In genomic region chr1:127023100-127023499, GRCm38 (mm10) we compare ENCODE assay signal across 21 mouse cellular contexts.
DNase-seq lines count a peak whose midpoint lies in the region; ATAC-seq and TF ChIP-seq lines count a peak whose summit lies in the region.
"Had no signal": no experiment of that assay in that cellular context is flagged by ENCODE, and none has a peak within 500 bp of the region (broad histone marks: within the 10 kb centered on the region; RNA-seq: fewer than 3 reads in every experiment).

No protein-coding gene starts in this region.

- ATAC-seq in intestine, postnatal 0 days = peak; percentile 51; the same call in 1 of the 2 replicates
- ATAC-seq in intestine, embryonic 15.5 days = no peak
- ATAC-seq in stomach, embryonic 16.5 days (ENCODE audit: insufficient read depth, low FRiP score) = peak; percentile 50; the same call in 1 of the 2 replicates
- peak; percentile 86 for ATAC-seq in stomach, postnatal 0 days (ENCODE audit: low FRiP score, low TSS enrichment)
- ATAC-seq in kidney, embryonic 15.5 days (replicated peaks; ENCODE audit: low FRiP score) = no peak
- ATAC-seq: activated CD4-positive, CD25-positive, alpha-beta regulatory T cell, adult 4 months; CD4-positive, CD25-positive, alpha-beta regulatory T cell, adult 4 months; Patski had no signal

- no peak for TF ChIP-seq CTCF in intestine, postnatal 0 days (IDR thresholded peaks at IDR 0.05; ENCODE audit: low read depth)
- no peak for TF ChIP-seq CTCF in stomach, postnatal 0 days (IDR thresholded peaks at IDR 0.05; ENCODE audit: low read depth)

- no peak for TF ChIP-seq EP300 in stomach, postnatal 0 days (optimal IDR thresholded peaks at IDR 0.05)

- no peaks in the 10 kb centered on the region for H3K4me1 ChIP-seq in intestine, postnatal 0 days (replicated peaks; ENCODE audit: control insufficient read depth, insufficient read depth, low read length)
- H3K4me1 ChIP-seq in intestine, embryonic 15.5 days (replicated peaks) = no peaks in the 10 kb centered on the region
- no peaks in the 10 kb centered on the region for H3K4me1 ChIP-seq in stomach, embryonic 16.5 days (ENCODE audit: control insufficient read depth, insufficient read depth, low read length)
- no peaks in the 10 kb centered on the region for H3K4me1 ChIP-seq in stomach, postnatal 0 days (replicated peaks; ENCODE audit: control insufficient read depth, insufficient read depth)
- no peaks in the 10 kb centered on the region for H3K4me1 ChIP-seq in kidney, embryonic 15.5 days

- DNase-seq in heart, adult 11 months = peak; percentile 41
- DNase-seq in heart, postnatal 36 days = no peak
- no peak for DNase-seq in stomach, postnatal 0 days (ENCODE audit: low spot score)
- DNase-seq in kidney, adult 9 months = no peak
- DNase-seq: adrenal gland, adult 2 months; adrenal gland, adult 8-10 months; adrenal gland, postnatal 10 days; adrenal gland, postnatal 14 days; adrenal gland, postnatal 25 days; adrenal gland, postnatal 36 days; B cell, adult 2 months; cerebellum, adult 11 months; cerebellum, adult 11-12 months had no signal

- 59% methylated on average over 3 of the region's 3 CpGs for WGBS in intestine, postnatal 0 days
- WGBS in intestine, embryonic 15.5 days = 77% methylated on average over 3 of the region's 3 CpGs
- 68% methylated on average over 3 of the region's 3 CpGs for WGBS in stomach, embryonic 16.5 days
- 57% methylated on average over 3 of the region's 3 CpGs for WGBS in stomach, postnatal 0 days
- 76% methylated on average over 3 of the region's 3 CpGs for WGBS in kidney, embryonic 15.5 days

- no peaks in the 10 kb centered on the region for H3K36me3 ChIP-seq in intestine, postnatal 0 days (ENCODE audit: control insufficient read depth, insufficient read depth)
- H3K36me3 ChIP-seq in intestine, embryonic 15.5 days = no peaks in the 10 kb centered on the region
- H3K36me3 ChIP-seq in stomach, embryonic 16.5 days (ENCODE audit: control insufficient read depth, insufficient read depth, low read length) = no peaks in the 10 kb centered on the region
- H3K36me3 ChIP-seq in stomach, postnatal 0 days (ENCODE audit: control insufficient read depth, insufficient read depth, low read length) = no peaks in the 10 kb centered on the region
- H3K36me3 ChIP-seq in kidney, embryonic 15.5 days = no peaks in the 10 kb centered on the region
- H3K36me3 ChIP-seq: G1E had no signal

- H3K9me3 ChIP-seq in intestine, postnatal 0 days (ENCODE audit: control insufficient read depth) = no peaks in the 10 kb centered on the region
- no peaks in the 10 kb centered on the region for H3K9me3 ChIP-seq in intestine, embryonic 15.5 days
- no peaks in the 10 kb centered on the region for H3K9me3 ChIP-seq in stomach, embryonic 16.5 days (replicated peaks; ENCODE audit: control insufficient read depth, low read length)
- H3K9me3 ChIP-seq in stomach, postnatal 0 days (ENCODE audit: control insufficient read depth, low read length) = no peaks in the 10 kb centered on the region
- H3K9me3 ChIP-seq in kidney, embryonic 15.5 days (replicated peaks) = no peaks in the 10 kb centered on the region

- no peak overlapping the region for H3K27ac ChIP-seq in intestine, postnatal 0 days (ENCODE audit: low read depth, low read length)
- no peak overlapping the region for H3K27ac ChIP-seq in intestine, embryonic 15.5 days
- no peak overlapping the region for H3K27ac ChIP-seq in stomach, embryonic 16.5 days (ENCODE audit: low read length)
- H3K27ac ChIP-seq in stomach, postnatal 0 days (replicated peaks) = no peak overlapping the region
- H3K27ac ChIP-seq in kidney, embryonic 15.5 days = no peak overlapping the region

- H3K9ac ChIP-seq in intestine, postnatal 0 days (ENCODE audit: low read depth, low read length) = no peak overlapping the region
- no peak overlapping the region for H3K9ac ChIP-seq in intestine, embryonic 15.5 days
- no peak overlapping the region for H3K9ac ChIP-seq in stomach, embryonic 16.5 days (ENCODE audit: low read length)
- H3K9ac ChIP-seq in stomach, postnatal 0 days (ENCODE audit: low read length) = no peak overlapping the region
- no peak overlapping the region for H3K9ac ChIP-seq in kidney, embryonic 15.5 days

- no peaks in the 10 kb centered on the region for H3K27me3 ChIP-seq in intestine, postnatal 0 days (replicated peaks; ENCODE audit: control insufficient read depth, insufficient read depth, low read length)
- H3K27me3 ChIP-seq in intestine, embryonic 15.5 days (replicated peaks) = no peaks in the 10 kb centered on the region
- H3K27me3 ChIP-seq in stomach, embryonic 16.5 days (ENCODE audit: control insufficient read depth, insufficient read depth, low read length) = no peaks in the 10 kb centered on the region
- H3K27me3 ChIP-seq in stomach, postnatal 0 days (ENCODE audit: control insufficient read depth, insufficient read depth, low read length) = no peaks in the 10 kb centered on the region
- H3K27me3 ChIP-seq in kidney, embryonic 15.5 days = no peaks in the 10 kb centered on the region

- intact Hi-C loops in heart, postnatal 36 days (cut with DNase I) = no loop called here

- no peak overlapping the region for H3K4me2 ChIP-seq in intestine, postnatal 0 days (replicated peaks; ENCODE audit: low read depth)
- no peak overlapping the region for H3K4me2 ChIP-seq in intestine, embryonic 15.5 days (replicated peaks)
- H3K4me2 ChIP-seq in stomach, embryonic 16.5 days (ENCODE audit: low read depth, low read length) = no peak overlapping the region
- no peak overlapping the region for H3K4me2 ChIP-seq in stomach, postnatal 0 days (replicated peaks; ENCODE audit: low read depth)
- H3K4me2 ChIP-seq in kidney, embryonic 15.5 days = no peak overlapping the region

- no peak overlapping the region for H3K4me3 ChIP-seq in intestine, postnatal 0 days (ENCODE audit: low read depth, low read length)
- H3K4me3 ChIP-seq in intestine, embryonic 15.5 days (replicated peaks) = no peak overlapping the region
- no peak overlapping the region for H3K4me3 ChIP-seq in stomach, embryonic 16.5 days (replicated peaks; ENCODE audit: low read length)
- no peak overlapping the region for H3K4me3 ChIP-seq in stomach, postnatal 0 days (ENCODE audit: low read depth, low read length)
- H3K4me3 ChIP-seq in kidney, embryonic 15.5 days (replicated peaks) = no peak overlapping the region

Comparison
In these comparisons a context has a peak if more than half of its experiments do, and no peak if none do; other contexts are left out.
1. ATAC-seq: peak in intestine, postnatal 0 days (single experiment), stomach, embryonic 16.5 days (single experiment) and stomach, postnatal 0 days (single experiment); none in intestine, embryonic 15.5 days (single experiment) and kidney, embryonic 15.5 days (single experiment).